10 mouse cellular contexts compared by ENCODE assay signal in genomic region chr3:30547908-30548307, GRCm38 (mm10). TPM values are rescaled to one million over a fixed set of nuclear protein-coding genes. Genes with fewer than 3 reads are reported as not detected.
DNase-seq lines count a peak whose midpoint lies in the region; ATAC-seq lines count a peak whose summit lies in the region.
"Had no signal": no experiment of that assay in that cellular context is flagged by ENCODE, and none has a peak within 500 bp of the region (broad histone marks: within the 10 kb centered on the region; RNA-seq: fewer than 3 reads in every experiment).

Gene Mecom, minus strand, starts transcription at chr3:30548008.

- no peaks in the 10 kb centered on the region for H3K36me3 ChIP-seq in lung, embryonic 16.5 days (ENCODE audit: control insufficient read depth, insufficient read depth, low read length)
- no peaks in the 10 kb centered on the region for H3K36me3 ChIP-seq in midbrain, embryonic 14.5 days (ENCODE audit: control insufficient read depth, insufficient read depth, low read length)

- intact Hi-C loops in heart, postnatal 25 days (cut with DNase I), result loop anchor here (10.0 kb wide), 1 partner anchor 803 kb away; no protein-coding TSS in a partner anchor

- H3K27ac ChIP-seq in lung, embryonic 16.5 days (ENCODE audit: low read length), result peak within 1 kb of the TSS; percentile 75
- no peak within 1 kb of the TSS for H3K27ac ChIP-seq in midbrain, embryonic 14.5 days (replicated peaks; ENCODE audit: low read depth, low read length)

- no peaks in the 10 kb centered on the region for H3K9me3 ChIP-seq in lung, embryonic 16.5 days (ENCODE audit: control insufficient read depth, low read length)
- no peaks in the 10 kb centered on the region for H3K9me3 ChIP-seq in midbrain, embryonic 14.5 days (ENCODE audit: control insufficient read depth, low read length)

- no peaks in the 10 kb centered on the region for H3K27me3 ChIP-seq in lung, embryonic 16.5 days (ENCODE audit: control insufficient read depth, insufficient read depth, low read depth, low read length)
- H3K27me3 ChIP-seq in midbrain, embryonic 14.5 days (ENCODE audit: control insufficient read depth, insufficient read depth, low read length), result no peaks in the 10 kb centered on the region

- peak within 1 kb of the TSS; percentile 35 for H3K4me2 ChIP-seq in lung, embryonic 16.5 days (ENCODE audit: low read depth, low read length)
- no peak within 1 kb of the TSS for H3K4me2 ChIP-seq in midbrain, embryonic 14.5 days (ENCODE audit: low read length)

- H3K4me3 ChIP-seq in lung, embryonic 16.5 days (ENCODE audit: low read length), result peak within 1 kb of the TSS; percentile 15
- H3K4me3 ChIP-seq in midbrain, embryonic 14.5 days (replicated peaks; ENCODE audit: low read depth, low read length), result no peak within 1 kb of the TSS

- H3K9ac ChIP-seq in lung, embryonic 16.5 days (ENCODE audit: low read length), result 0 out of 2 replicates have a peak within 1 kb of the TSS, but pooled peaks have one; percentile 15
- no peak within 1 kb of the TSS for H3K9ac ChIP-seq in midbrain, embryonic 14.5 days (replicated peaks; ENCODE audit: low read length)

- peaks cover 20% of the 10 kb centered on the region for H3K4me1 ChIP-seq in lung, embryonic 16.5 days (replicated peaks; ENCODE audit: control insufficient read depth, insufficient read depth, low read length)
- no peaks in the 10 kb centered on the region for H3K4me1 ChIP-seq in midbrain, embryonic 14.5 days (ENCODE audit: control insufficient read depth, insufficient read depth, low read length)

- WGBS in lung, embryonic 16.5 days, result 83% methylated on average over 3 of the region's 3 CpGs
- WGBS in midbrain, embryonic 14.5 days, result 84% methylated on average over 3 of the region's 3 CpGs

- no peak for ATAC-seq in lung, embryonic 16.5 days (ENCODE audit: low read depth)
- no peak for ATAC-seq in midbrain, embryonic 14.5 days (ENCODE audit: low FRiP score, low TSS enrichment)

- no peak for DNase-seq in adrenal gland, postnatal 10 days
- DNase-seq in adrenal gland, adult 2 months, result no peak
- DNase-seq in lung, postnatal 14 days, result no peak
- no peak for DNase-seq in heart, postnatal 25 days (ENCODE audit: low spot score)
- no peak for DNase-seq in midbrain, embryonic 14.5 days
- DNase-seq in urinary bladder, postnatal 36 days (ENCODE audit: low spot score in 2 of 2), result no peak
- DNase-seq in layer of hippocampus, adult 9-10 months (ENCODE audit: low spot score), result no peak
- DNase-seq: cerebellum, adult 8-10 months; gastrocnemius, postnatal 36 days had no signal

RNA-seq across cellular contexts. Expression of gene Mecom, which starts in this region (rescaled TPM):
- total RNA-seq in adrenal gland, postnatal 10 days (2021), result 10 to 100 TPM; 14.9 to 20.3 TPM
- 10 to 100 TPM in 1 of 2 experiments, 1 to 10 TPM in 1; 4.4 to 10.7 TPM for total RNA-seq in adrenal gland, adult 2 months (2021)
- polyA plus RNA-seq in adrenal gland, adult 2 months (2012; rRNA removed), result 0.52 and 0.55 TPM in 2 replicates
- polyA plus RNA-seq in lung, embryonic 16.5 days (2015; fragmentation: Nextera tagmentation; extraction: Ambion mirVana), result 69.5 and 73.4 TPM in 2 replicates
- 10 to 100 TPM; 18.6 to 21.2 TPM for total RNA-seq in heart, postnatal 25 days (2021)
- 4.6 and 10.1 TPM in 2 replicates for polyA plus RNA-seq in midbrain, embryonic 14.5 days (2014; fragmentation: Nextera tagmentation; extraction: Ambion mirVana)
